Mouse (Mus musculus): ENCODE results near the gene Icam2. TPM values are rescaled to one million over a fixed set of nuclear protein-coding genes. Genes with fewer than 3 reads are reported as not detected.

The Icam2 gene
- total RNA-seq, 1 experiment from 2014 or later = 87.8 TPM

Other genes starting within 250 kb of the Icam2 start
- 13.6 TPM in 1 of 2 replicates, not detected in the other for gene Gm10840, start 227.2 kb downstream of the Icam2 start, total RNA-seq (2017)
- 39.7 and 57.2 TPM in 2 replicates for gene Limd2, start 227.2 kb downstream of the Icam2 start, total RNA-seq (2017)
- 18.2 and 21.7 TPM in 2 replicates for gene Strada, start 185.9 kb downstream of the Icam2 start, total RNA-seq (2017)
- gene Ccdc47, start 171.7 kb downstream of the Icam2 start, total RNA-seq (2017) = 186 and 253 TPM in 2 replicates
- 106 and 108 TPM in 2 replicates for gene Ddx42, start 171.1 kb downstream of the Icam2 start, total RNA-seq (2017)
- gene Ftsj3, start 132.0 kb downstream of the Icam2 start, total RNA-seq (2017) = 124 and 147 TPM in 2 replicates
- 86.0 and 87.2 TPM in 2 replicates for gene Psmc5, start 131.9 kb downstream of the Icam2 start, total RNA-seq (2017)
- gene Smarcd2, start 115.1 kb downstream of the Icam2 start, total RNA-seq (2017) = 200 and 274 TPM in 2 replicates
- 3.6 and 4.0 TPM in 2 replicates for gene Tcam1, start 111.4 kb downstream of the Icam2 start, total RNA-seq (2017)
- gene Gh, start 86.2 kb downstream of the Icam2 start, total RNA-seq (2017) = not detected in 2 replicates
- gene Cd79b, start 73.3 kb downstream of the Icam2 start, total RNA-seq (2017) = 15.9 and 30.2 TPM in 2 replicates
- gene Scn4a, start 34.8 kb downstream of the Icam2 start, total RNA-seq (2017) = not detected in 2 replicates
- not detected in 2 replicates for gene Prr29, start 22.6 kb downstream of the Icam2 start, total RNA-seq (2017)
- gene Ern1, start 99.8 kb upstream of the Icam2 start, total RNA-seq (2017) = 35.9 and 65.9 TPM in 2 replicates
- gene Tex2, start 225.3 kb upstream of the Icam2 start, total RNA-seq (2017) = 28.1 and 45.7 TPM in 2 replicates